Mouse (Mus musculus) embryo, embryonic 10 days (tissue): ENCODE data around the gene Gtf2h4.

Source experiments
- DNase-seq: peaks from one replicate; pipeline ENCODE4 v3.0.0-alpha.2; 2015; ENCODE audit warnings: low spot score

Gene Gtf2h4

GRCm38 (mm10) chr17:35697429-35697758, 23.9 kb upstream of the Gtf2h4 start:
- DNase-seq: no peak

GRCm38 (mm10) chr17:35696691-35697090, 23.2 kb upstream of the Gtf2h4 start:
- no peak for DNase-seq

GRCm38 (mm10) chr17:35695289-35695688, 21.8 kb upstream of the Gtf2h4 start:
- no peak for DNase-seq

GRCm38 (mm10) chr17:35693906-35694305, 20.4 kb upstream of the Gtf2h4 start:
- no peak for DNase-seq

GRCm38 (mm10) chr17:35692368-35692767, 18.8 kb upstream of the Gtf2h4 start:
- no peak for DNase-seq

GRCm38 (mm10) chr17:35691811-35692210, 18.3 kb upstream of the Gtf2h4 start:
- no peak for DNase-seq

- DNase-seq: no peak
These were observed 16.6 kb upstream of the Gtf2h4 start for GRCm38 (mm10) chr17:35689936-35690645.

- no peak for DNase-seq
These were observed 15.0 kb upstream of the Gtf2h4 start for GRCm38 (mm10) chr17:35688347-35689175.

GRCm38 (mm10) chr17:35685061-35685460, 11.5 kb upstream of the Gtf2h4 start:
- DNase-seq: peak; percentile 59

- no peak for DNase-seq
These were observed 8.4 kb upstream of the Gtf2h4 start for GRCm38 (mm10) chr17:35681986-35682385.

GRCm38 (mm10) chr17:35680591-35680990, 7.1 kb upstream of the Gtf2h4 start:
- DNase-seq: peak; percentile 65

- no peak for DNase-seq
These were observed 1.0 kb downstream of the Gtf2h4 start for GRCm38 (mm10) chr17:35672527-35672926.

GRCm38 (mm10) chr17:35671846-35672245, 1.7 kb downstream of the Gtf2h4 start:
- DNase-seq: no peak

GRCm38 (mm10) chr17:35669731-35670130, 3.8 kb downstream of the Gtf2h4 start:
- DNase-seq: no peak

GRCm38 (mm10) chr17:35667334-35668065, 6.0 kb downstream of the Gtf2h4 start, which contains the start of gene Vars2:
Vars2 (minus strand) TSS chr17:35667592.
- DNase-seq: peak; percentile 98

- DNase-seq: peak; percentile 79
These were observed 6.7 kb downstream of the Gtf2h4 start for GRCm38 (mm10) chr17:35666851-35667256.

GRCm38 (mm10) chr17:35665957-35666515, 7.5 kb downstream of the Gtf2h4 start:
- DNase-seq: peak; percentile 35

- DNase-seq: no peak
These were observed 20.5 kb downstream of the Gtf2h4 start for GRCm38 (mm10) chr17:35653086-35653485.

GRCm38 (mm10) chr17:35649429-35649828, 24.1 kb downstream of the Gtf2h4 start:
- no peak for DNase-seq

GRCm38 (mm10) chr17:35643609-35644236, 29.8 kb downstream of the Gtf2h4 start, which contains the start of gene Mucl3:
Mucl3 (minus strand) TSS chr17:35643695.
- no peak for DNase-seq

GRCm38 (mm10) chr17:35639352-35639751, 34.2 kb downstream of the Gtf2h4 start:
- no peak for DNase-seq
